Comparison of ENCODE assay signal across 8 mouse cellular contexts in the genomic region with DNA sequence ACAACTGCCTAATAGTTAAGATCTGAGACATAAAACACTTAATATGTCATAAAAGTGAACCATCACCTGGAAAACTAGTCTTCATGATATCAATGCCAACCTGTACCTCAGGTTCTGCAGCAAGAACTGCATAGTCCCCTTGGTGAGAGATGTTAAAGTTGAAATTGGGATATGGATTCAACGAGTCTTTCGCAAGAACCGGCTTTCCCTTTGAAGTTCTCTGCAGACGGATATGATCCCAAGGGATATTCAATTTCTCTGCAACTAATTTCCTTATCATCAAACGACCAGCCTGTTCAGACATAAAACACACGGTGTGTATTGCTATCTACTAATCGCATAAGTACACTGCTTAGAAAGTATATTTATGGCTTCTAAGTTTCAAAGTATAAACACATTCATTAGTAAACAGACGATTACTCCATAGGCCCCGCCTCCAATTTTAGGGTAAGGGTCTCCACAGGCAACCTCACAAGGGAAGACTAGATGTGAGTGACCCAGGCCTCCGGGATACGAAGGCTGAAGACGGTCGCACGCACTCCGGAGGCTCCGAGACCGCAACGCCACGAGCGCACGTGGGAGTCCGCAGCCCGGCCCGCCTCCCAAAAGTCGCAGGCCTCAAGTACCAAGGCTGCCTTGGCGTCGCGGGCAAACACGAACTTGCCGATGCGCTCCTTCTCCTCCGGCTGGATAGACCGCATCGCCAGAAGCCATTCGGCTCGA. TPM values are rescaled to one million over a fixed set of nuclear protein-coding genes. Genes with fewer than 3 reads are reported as not detected.
DNase-seq lines count a peak whose midpoint lies in the region; ATAC-seq and TF ChIP-seq lines count a peak whose summit lies in the region.

No protein-coding gene starts in this region.

- H3K27ac ChIP-seq in heart, embryonic 10.5 days = peak overlapping the region; percentile 95
- peak overlapping the region; percentile 87 for H3K27ac ChIP-seq in forebrain, embryonic 15.5 days (replicated peaks)
- H3K27ac ChIP-seq in liver, embryonic 15.5 days (replicated peaks) = peak overlapping the region; percentile 94
- H3K27ac ChIP-seq in stomach, postnatal 0 days (replicated peaks) = peak overlapping the region; percentile 85

- H3K4me2 ChIP-seq in forebrain, embryonic 15.5 days (replicated peaks) = peak overlapping the region; percentile 67
- peak overlapping the region; percentile 91 for H3K4me2 ChIP-seq in liver, embryonic 15.5 days
- H3K4me2 ChIP-seq in stomach, postnatal 0 days (replicated peaks; ENCODE audit: low read depth) = peak overlapping the region; percentile 77

- no peak for TF ChIP-seq CTCF in G1E (IDR thresholded peaks at IDR 0.05; ENCODE audit: low read depth, low read length)
- TF ChIP-seq CTCF in stomach, postnatal 0 days (IDR thresholded peaks at IDR 0.05; ENCODE audit: low read depth) = no peak

- ATAC-seq in G1E (ENCODE audit: extremely low read depth, insufficient number of reproducible peaks, low FRiP score, poor library complexity, severe bottlenecking) = 0 out of 2 replicates have a peak, but pooled peaks have one; percentile 0
- no peak for ATAC-seq in forebrain, embryonic 15.5 days (replicated peaks)
- ATAC-seq in liver, embryonic 15.5 days (ENCODE audit: insufficient read depth) = peak; percentile 48
- ATAC-seq in stomach, postnatal 0 days (ENCODE audit: low FRiP score, low TSS enrichment) = peak; percentile 50

- H3K4me1 ChIP-seq in heart, embryonic 10.5 days = peaks cover 12% of the 10 kb centered on the region
- H3K4me1 ChIP-seq in G1E (ENCODE audit: insufficient read depth, low read depth, low read length) = peaks cover 16% of the 10 kb centered on the region
- H3K4me1 ChIP-seq in forebrain, embryonic 15.5 days = peaks cover 24% of the 10 kb centered on the region
- H3K4me1 ChIP-seq in liver, embryonic 15.5 days (replicated peaks) = peaks cover 25% of the 10 kb centered on the region
- no peaks in the 10 kb centered on the region for H3K4me1 ChIP-seq in stomach, postnatal 0 days (replicated peaks; ENCODE audit: control insufficient read depth, insufficient read depth)

- TF ChIP-seq EP300 in stomach, postnatal 0 days (optimal IDR thresholded peaks at IDR 0.05) = no peak

- DNase-seq in heart, embryonic 10.5 days (ENCODE audit: low spot score) = no peak
- DNase-seq in heart, postnatal 4 days = no peak
- DNase-seq in G1E (ENCODE audit: low spot score) = no peak
- no peak for DNase-seq in stomach, postnatal 0 days (ENCODE audit: low spot score)
- no peak for DNase-seq in right cerebral cortex, postnatal 10 days (ENCODE audit: low spot score in 2 of 2)
- no peak for DNase-seq in spleen, postnatal 36 days (ENCODE audit: low spot score in 2 of 2)

- H3K9me3 ChIP-seq in heart, embryonic 10.5 days = no peaks in the 10 kb centered on the region
- H3K9me3 ChIP-seq in G1E (replicated peaks) = no peaks in the 10 kb centered on the region
- H3K9me3 ChIP-seq in forebrain, embryonic 15.5 days = no peaks in the 10 kb centered on the region
- H3K9me3 ChIP-seq in liver, embryonic 15.5 days (replicated peaks) = no peaks in the 10 kb centered on the region
- H3K9me3 ChIP-seq in stomach, postnatal 0 days (ENCODE audit: control insufficient read depth, low read length) = no peaks in the 10 kb centered on the region

- H3K27me3 ChIP-seq in heart, embryonic 10.5 days (ENCODE audit: insufficient read depth, poor library complexity, severe bottlenecking) = no peaks in the 10 kb centered on the region
- no peaks in the 10 kb centered on the region for H3K27me3 ChIP-seq in G1E (ENCODE audit: insufficient read depth, low read length)
- no peaks in the 10 kb centered on the region for H3K27me3 ChIP-seq in forebrain, embryonic 15.5 days
- no peaks in the 10 kb centered on the region for H3K27me3 ChIP-seq in liver, embryonic 15.5 days
- H3K27me3 ChIP-seq in stomach, postnatal 0 days (ENCODE audit: control insufficient read depth, insufficient read depth, low read length) = no peaks in the 10 kb centered on the region

- WGBS in heart, embryonic 10.5 days = under 1% methylated on average over 36 of the region's 36 CpGs
- whole genome bisulfite sequencing in forebrain, embryonic 15.5 days = under 1% methylated on average over 36 of the region's 36 CpGs
- under 1% methylated on average over 36 of the region's 36 CpGs for WGBS in liver, embryonic 15.5 days (ENCODE audit: insufficient replicate concordance)
- WGBS in stomach, postnatal 0 days = under 1% methylated on average over 36 of the region's 36 CpGs

- peak overlapping the region; percentile 64 for H3K9ac ChIP-seq in forebrain, embryonic 15.5 days (replicated peaks)
- H3K9ac ChIP-seq in liver, embryonic 15.5 days = peak overlapping the region; percentile 82
- H3K9ac ChIP-seq in stomach, postnatal 0 days (ENCODE audit: low read length) = peak overlapping the region; percentile 63

- peak overlapping the region; percentile 77 for H3K4me3 ChIP-seq in heart, embryonic 10.5 days
- H3K4me3 ChIP-seq in G1E (ENCODE audit: low read depth, low read length) = peak overlapping the region; percentile 92
- peak overlapping the region; percentile 84 for H3K4me3 ChIP-seq in forebrain, embryonic 15.5 days
- H3K4me3 ChIP-seq in liver, embryonic 15.5 days (replicated peaks) = peak overlapping the region; percentile 83
- H3K4me3 ChIP-seq in stomach, postnatal 0 days (ENCODE audit: low read depth, low read length) = peak overlapping the region; percentile 61

- no peaks in the 10 kb centered on the region for H3K36me3 ChIP-seq in heart, embryonic 10.5 days
- H3K36me3 ChIP-seq in G1E (replicated peaks) = peaks cover 5% of the 10 kb centered on the region
- H3K36me3 ChIP-seq in forebrain, embryonic 15.5 days = no peaks in the 10 kb centered on the region
- H3K36me3 ChIP-seq in liver, embryonic 15.5 days (replicated peaks) = no peaks in the 10 kb centered on the region
- no peaks in the 10 kb centered on the region for H3K36me3 ChIP-seq in stomach, postnatal 0 days (ENCODE audit: control insufficient read depth, insufficient read depth, low read length)

RNA-seq across cellular contexts. Expression of a gene that starts 0.5 kb away (rescaled TPM):
- 29.5 and 31.5 TPM in 2 replicates for polyA plus RNA-seq in heart, embryonic 10.5 days (2016; fragmentation: Nextera tagmentation; extraction: Ambion mirVana)
- total RNA-seq in heart, postnatal 4 days (2021) = 10 to 100 TPM; 18.2 to 18.3 TPM
- 57.0 and 82.3 TPM in 2 replicates for total RNA-seq in G1E (2014; fragmentation: Nextera tagmentation)
- 27.6 and 28.9 TPM in 2 replicates for total RNA-seq in G1E (2017)
- 2.7 and 4.7 TPM in 2 replicates for polyA plus RNA-seq in G1E (2012)
- polyA plus RNA-seq in forebrain, embryonic 15.5 days (2015; fragmentation: Nextera tagmentation; extraction: Ambion mirVana) = 35.5 and 36.5 TPM in 2 replicates
- polyA plus RNA-seq in liver, embryonic 15.5 days (2015; fragmentation: Nextera tagmentation; extraction: Ambion mirVana) = 12.5 and 15.0 TPM in 2 replicates
- 28.5 and 29.9 TPM in 2 replicates for polyA plus RNA-seq in stomach, postnatal 0 days (2015; fragmentation: Nextera tagmentation; extraction: Ambion mirVana)

RNA-seq across cellular contexts. Expression of a gene that starts 0.8 kb away (rescaled TPM):
- 6.0 and 6.3 TPM in 2 replicates for polyA plus RNA-seq in heart, embryonic 10.5 days (2016; fragmentation: Nextera tagmentation; extraction: Ambion mirVana)
- 1 to 10 TPM; 6.5 to 6.8 TPM for total RNA-seq in heart, postnatal 4 days (2021)
- 1.1 and 1.7 TPM in 2 replicates for total RNA-seq in G1E (2014; fragmentation: Nextera tagmentation)
- total RNA-seq in G1E (2017) = 3.4 and 4.9 TPM in 2 replicates
- polyA plus RNA-seq in G1E (2012) = 0.07 TPM in 1 of 2 replicates, not detected in the other
- 9.3 and 10.1 TPM in 2 replicates for polyA plus RNA-seq in forebrain, embryonic 15.5 days (2015; fragmentation: Nextera tagmentation; extraction: Ambion mirVana)
- polyA plus RNA-seq in liver, embryonic 15.5 days (2015; fragmentation: Nextera tagmentation; extraction: Ambion mirVana) = 2.0 and 2.4 TPM in 2 replicates
- polyA plus RNA-seq in stomach, postnatal 0 days (2015; fragmentation: Nextera tagmentation; extraction: Ambion mirVana) = 7.9 and 8.9 TPM in 2 replicates
